Mouse (Mus musculus): ENCODE results near the gene Fam174a.

Fam174a gene

DNA sequence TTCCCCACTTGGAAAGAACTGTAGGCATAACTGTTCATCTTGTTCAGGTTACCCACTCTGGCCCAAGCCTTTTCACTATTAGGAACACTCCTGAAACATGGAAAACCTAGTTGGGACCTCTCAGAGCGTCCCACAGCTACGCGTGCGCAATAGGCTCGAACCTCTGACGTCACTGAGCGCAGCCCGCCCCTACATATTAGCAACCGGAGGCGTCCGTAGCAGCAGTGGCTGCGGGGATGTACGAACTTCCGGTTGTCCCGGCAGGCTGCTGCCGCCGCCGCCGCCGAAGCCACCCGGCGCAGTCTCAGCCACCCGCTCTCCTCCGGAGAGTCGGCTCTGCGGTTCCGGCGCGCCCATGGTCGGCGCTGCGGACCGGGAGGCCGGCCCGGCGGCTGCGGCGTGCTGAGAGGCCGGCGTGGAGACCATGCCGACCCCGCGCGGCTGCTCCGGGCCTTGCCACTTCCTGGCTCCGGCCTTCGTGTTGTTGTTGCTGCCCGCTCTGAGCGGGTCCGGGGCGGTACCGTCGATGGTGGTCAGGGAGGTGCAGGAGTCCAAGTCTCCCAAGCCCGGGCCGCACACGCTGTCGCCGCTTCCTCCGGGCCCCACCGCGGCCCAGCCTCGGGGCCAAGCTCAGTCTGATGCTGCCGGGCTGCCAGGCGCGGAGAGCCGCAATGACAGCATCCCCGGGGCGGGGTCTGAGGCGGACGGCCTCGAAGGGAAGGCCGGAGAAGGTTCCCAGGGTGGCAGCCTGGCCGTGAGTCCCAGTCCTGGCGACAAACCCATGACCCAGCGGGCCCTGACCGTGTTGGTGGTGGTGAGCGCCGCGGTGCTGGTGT, at the start of gene Fam174a:
Gene Fam174a (plus strand): TSS at position 231 of the 836 bp plus-strand sequence.
- DNase-seq (ENCODE audit: extremely low read depth, low read depth), result peak; percentile 85

DNA sequence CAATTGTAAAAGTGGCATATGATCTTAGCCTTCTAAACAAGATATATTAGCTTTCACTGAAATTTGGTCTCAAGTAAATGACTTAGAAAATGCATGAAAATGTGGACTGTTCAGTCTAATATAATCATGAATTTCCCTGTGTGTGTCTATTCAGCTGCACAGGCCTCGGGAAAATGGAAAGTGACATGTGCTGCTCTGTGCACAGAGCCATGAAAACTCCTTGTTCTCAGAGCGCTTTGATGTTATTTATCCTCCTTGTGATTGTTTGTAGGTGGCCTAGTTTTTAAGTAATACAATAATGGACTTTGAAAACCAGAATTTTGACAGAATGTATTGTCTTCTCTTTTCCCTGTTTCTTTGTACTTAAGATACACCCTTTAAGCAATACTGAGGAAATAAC, 49.6 kb upstream of the Fam174a start:
- no peak for DNase-seq (ENCODE audit: extremely low read depth, low read depth)

DNA sequence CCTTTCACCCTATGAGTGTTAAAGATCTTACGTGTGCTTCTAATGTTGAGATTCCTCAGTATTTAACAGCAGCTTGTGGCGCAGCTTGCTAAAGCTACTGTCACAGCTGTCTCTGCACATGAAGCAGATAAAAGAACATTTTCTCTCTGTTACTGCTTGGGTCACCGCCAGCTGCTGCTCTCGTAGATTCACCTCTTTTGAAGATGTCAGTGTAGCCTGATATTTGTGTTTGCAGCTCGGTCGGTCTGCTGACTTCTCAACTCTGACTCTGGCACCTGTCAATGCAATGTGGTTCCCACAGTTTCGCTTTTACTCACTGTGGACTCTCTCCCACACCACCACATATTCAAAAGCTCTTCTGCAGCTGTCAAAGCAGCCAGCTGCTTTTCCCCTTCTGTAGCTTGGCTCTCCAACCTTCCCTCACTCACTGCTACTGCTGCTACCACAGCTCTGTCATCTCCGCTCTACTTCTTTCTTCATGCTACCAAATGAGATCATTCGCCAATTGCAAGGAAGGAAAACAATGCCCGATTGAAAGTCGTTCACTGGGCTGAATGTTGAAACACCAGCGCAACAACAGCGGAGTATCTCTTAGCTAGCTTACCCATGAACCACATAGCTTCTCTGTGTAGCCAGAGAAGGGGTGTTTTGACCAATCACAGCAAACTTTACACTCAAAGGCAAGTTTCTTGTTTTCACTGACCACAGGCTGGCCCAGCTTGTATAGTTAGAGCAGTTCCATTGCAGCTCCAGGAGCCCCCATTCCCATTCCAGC, 45.3 kb upstream of the Fam174a start:
- DNase-seq (ENCODE audit: extremely low read depth, low read depth), result no peak

DNA sequence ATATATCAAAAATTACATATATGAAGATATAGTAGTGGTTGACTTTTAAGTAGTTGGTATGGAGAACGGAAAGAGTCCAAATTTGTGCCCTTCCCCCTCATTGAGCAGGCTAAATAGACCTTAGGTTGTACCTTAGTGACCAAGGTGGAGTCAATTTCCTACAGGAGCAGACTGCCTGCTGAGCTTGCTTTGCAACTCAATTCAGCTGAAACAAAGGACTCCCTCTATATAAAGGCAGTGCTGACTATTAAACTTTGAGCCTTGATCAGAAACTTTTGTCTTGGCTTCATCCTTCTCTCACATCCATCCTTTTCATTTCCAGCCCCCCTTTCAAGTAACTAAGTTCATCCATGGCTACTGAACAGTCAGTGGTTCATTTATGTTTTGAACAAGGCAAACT, 40.1 kb upstream of the Fam174a start:
- DNase-seq (ENCODE audit: extremely low read depth, low read depth), result no peak

DNA sequence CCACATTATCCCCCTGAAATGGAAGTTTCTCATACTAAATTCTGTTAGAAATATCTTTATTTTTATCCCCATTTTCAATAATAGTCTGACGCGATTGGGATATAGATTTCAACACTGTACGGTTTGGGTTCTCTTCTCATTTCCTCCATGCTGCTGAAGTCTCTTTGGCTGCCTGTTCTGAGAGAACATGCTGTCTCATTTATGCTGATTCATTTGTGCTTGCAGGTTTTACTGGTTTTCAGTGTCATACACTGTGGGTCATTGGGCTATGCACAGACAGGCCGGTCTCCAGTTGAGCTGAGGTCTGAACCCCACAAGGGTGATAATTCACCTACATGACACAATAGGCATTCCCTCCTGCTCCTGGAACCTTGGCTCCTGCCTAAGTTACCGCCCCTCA, 5.1 kb upstream of the Fam174a start:
- DNase-seq (ENCODE audit: extremely low read depth, low read depth), result no peak

DNA sequence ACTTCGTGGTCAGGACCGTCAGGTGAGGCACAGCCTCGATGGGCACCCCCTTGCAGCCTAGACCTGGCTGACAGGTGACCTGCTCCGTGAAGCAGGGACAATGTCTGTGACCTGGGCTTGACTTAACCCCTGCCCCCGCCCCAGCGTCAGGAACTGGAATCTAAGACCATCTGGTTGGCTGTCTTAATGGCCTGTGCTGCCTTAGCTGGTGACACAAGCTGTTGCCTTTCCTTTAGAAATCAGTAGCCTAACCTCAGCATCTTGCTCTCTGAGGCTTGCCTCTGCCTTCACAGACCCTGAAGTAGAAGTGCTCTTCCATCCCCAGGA, 769 bp downstream of the Fam174a start:
- peak; percentile 22 for DNase-seq (ENCODE audit: extremely low read depth, low read depth)

DNA sequence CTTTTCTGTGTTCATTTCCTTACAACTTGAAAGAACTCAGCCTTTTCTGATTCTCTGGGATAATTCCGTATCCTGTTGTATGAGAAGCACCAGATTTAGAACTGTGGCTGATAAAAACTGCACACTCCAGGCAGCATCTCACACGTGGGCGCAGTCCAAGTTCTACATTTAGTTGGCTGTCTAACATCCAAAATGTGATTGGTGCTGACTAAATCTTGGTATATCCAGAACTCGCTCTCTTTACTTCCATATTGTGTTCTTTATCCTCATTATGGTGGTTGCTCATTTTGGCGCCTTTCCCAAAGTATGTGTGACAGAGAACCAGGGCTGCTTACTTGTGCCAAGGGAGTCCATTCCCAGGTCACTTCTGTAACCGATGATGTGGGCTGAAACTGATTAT, 2.6 kb downstream of the Fam174a start:
- no peak for DNase-seq (ENCODE audit: extremely low read depth, low read depth)

DNA sequence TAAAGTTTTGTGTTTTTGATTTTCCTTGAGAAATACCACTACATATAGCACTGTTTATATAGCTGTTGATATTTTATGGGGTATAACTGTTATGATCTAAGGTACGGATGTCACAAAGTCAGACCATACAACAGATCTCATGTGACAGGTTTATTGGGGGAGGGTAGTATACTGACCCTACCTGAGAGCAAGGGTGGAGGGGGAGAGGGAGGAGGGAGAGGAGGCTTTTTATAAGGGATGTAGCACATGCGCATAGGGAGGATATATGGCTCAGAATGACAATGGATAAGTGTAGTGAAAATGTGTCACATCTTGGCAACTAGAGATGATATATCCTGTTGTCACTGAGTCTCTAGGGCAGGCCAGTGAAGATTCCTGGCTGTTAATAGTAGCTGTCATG, 8.8 kb downstream of the Fam174a start:
- DNase-seq (ENCODE audit: extremely low read depth, low read depth), result no peak

DNA sequence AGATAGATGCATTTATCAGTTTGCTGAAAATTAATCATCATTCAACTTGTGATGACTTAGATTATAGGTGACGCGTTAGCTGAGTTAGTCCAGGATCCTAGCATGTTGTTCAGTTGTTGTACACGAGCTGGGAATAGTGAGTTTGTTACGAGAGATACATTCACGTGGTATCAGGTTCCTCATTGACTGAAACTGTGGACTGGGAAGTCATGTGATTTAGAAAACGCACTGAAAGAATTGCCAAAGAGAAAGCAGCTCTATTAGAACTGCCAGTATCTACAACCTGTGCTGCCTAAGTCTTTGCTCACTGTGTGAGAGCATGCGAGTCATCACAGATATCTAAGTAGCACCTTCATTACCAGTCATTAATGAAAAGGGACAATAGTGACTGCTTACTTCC, 9.6 kb downstream of the Fam174a start:
- no peak for DNase-seq (ENCODE audit: extremely low read depth, low read depth)

DNA sequence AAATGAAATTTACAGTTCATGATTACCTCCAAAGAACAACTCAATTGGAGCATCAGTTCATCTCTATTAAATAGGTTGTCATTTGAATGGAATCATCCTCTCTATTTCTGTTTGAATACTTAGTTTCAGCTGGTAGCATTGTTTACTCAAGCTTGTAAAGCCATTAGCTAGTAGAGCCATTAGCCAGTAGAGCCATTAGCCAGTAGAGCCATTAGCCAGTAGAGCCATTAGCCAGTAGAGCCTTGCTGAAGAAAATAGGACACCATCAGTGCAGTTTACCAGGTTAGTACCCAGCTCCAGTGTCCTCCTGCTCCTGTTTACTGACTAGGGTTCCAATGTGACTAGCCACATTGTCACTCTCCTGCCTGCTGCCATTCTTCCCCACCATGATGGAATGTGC, 13.4 kb downstream of the Fam174a start:
- no peak for DNase-seq (ENCODE audit: extremely low read depth, low read depth)

DNA sequence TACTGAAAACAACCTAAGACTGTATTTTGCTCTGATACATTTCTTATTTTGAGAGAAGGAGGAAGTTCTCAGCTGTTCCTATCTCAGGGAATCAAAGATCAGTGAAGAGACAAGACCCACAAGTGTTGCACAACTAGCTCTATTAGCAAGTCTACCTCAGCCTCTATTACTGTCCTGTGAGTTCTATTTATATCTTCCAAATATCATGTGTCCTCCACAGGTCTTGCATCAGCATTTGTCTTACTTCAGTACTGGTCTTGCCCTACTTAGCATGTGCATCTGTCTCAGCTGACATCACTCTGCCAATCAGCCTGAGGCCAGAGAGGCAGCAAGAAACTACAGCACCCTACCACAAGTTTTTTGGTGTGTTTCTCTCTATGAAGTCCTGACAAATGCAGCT, 26.2 kb downstream of the Fam174a start:
- no peak for DNase-seq (ENCODE audit: extremely low read depth, low read depth)

DNA sequence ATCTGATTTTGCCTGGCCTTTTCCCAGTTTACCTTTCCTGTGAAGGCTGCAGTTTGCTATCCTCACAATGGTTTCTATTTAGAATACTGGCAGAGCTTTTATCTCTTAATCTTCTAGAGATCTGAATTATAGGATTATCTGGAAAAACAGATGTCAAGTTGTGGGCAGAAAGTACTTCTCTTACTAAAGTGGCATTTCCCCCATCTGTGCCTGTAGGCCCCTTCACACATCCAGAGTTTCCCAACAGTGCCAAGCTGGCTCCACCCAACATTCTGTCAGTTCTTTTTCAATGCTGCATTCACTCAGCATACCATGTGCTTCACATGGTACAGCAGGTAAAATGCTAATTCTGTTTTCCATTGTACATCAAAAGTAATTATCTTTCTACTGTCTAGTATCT, 28.8 kb downstream of the Fam174a start:
- DNase-seq (ENCODE audit: extremely low read depth, low read depth), result no peak

DNA sequence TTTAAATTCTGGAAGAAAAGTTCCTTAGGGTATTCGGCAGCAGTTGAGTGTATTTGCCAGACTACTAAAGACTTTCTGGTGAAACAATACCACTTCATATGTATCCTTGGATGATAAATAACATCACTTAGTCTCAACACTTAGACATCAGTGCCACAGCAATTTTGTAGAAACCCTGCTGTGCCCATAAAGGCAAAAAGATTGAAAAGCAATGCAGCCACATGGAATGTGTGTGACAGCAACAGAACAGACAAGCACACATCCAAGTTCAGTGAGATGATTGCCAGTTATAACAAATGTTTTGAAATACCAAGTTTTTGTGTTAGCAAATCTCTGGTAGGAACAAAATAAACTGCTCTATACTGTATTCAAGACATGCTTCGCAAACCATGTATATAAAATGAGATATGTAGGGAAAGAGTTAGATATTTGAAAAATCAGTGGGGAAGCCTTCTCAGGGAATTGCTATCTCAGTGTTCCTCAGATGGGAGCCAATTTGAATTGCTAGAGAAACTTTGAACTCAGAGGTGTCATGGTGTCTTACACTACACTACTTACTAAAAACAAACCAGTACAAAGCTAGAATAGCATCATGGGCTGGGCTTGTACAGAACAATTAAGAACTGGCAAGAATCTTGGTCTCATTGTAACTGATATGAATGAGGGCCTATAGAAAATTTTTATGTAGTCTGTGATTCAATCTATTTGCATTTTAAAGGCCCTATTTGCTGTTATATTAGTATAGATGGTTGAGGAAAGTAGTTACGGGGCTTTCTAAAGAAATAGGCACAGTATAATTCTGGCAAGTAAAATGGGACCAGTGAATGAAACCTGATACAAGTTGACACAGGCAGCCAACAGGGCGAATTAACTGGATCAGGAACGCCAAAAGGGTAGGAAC, 30.4 kb downstream of the Fam174a start:
- DNase-seq (ENCODE audit: extremely low read depth, low read depth), result no peak

DNA sequence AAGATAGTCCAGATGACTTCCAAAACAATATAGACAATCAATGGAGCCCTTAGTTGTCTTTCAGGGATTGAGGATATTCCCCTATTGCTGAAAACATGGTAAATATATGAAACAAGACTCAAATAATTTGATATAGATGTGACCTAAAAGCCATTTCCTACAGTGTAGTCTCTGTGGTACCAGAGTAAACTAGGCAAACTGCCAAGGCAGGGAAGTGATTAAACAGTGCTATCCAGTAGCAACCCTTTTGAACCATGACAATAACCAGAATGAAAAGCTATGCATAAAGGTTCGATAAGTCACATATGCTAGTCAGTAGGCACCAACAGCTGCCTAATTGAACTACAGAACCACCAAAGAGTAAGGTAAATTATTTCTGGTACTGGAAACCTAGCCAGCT, 40.7 kb downstream of the Fam174a start:
- DNase-seq (ENCODE audit: extremely low read depth, low read depth), result no peak

DNA sequence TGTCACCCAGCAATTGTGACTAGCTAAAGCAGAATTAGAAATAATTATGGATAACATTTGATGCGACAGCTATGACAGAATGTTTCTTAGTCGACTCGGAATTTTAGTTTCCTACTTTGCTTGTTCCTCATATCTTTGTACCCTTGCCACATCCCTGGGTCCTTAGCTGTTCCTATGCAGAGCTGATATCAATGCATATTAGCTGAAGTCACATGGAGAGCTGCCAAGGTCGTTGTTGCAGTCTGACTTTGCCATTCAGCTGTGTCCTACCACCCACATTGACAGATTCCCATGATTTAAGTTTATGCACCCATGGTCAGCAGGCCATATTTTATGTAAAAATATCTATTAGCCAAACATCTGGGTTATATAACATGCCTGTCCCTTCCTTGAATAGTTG, 43.5 kb downstream of the Fam174a start:
- DNase-seq (ENCODE audit: extremely low read depth, low read depth), result no peak

DNA sequence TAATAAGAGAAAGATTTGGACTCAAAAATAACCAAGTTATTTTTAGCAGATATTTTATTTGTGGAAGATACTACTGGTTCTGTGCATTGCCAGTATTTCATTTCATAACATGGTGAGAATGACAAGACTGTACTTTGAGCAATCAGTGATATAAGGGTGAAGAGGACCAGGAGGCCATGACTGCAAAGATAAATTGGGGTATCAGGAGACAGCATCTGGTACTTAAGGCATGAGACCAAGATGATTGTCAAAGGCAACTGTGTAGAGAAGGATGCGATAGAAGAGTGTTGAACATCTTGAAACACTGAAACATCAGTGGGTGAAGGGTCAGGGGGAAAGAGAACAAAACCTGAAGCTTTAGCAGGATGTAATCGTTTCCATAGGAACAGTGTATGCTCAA, 50.3 kb downstream of the Fam174a start:
- no peak for DNase-seq (ENCODE audit: extremely low read depth, low read depth)

DNA sequence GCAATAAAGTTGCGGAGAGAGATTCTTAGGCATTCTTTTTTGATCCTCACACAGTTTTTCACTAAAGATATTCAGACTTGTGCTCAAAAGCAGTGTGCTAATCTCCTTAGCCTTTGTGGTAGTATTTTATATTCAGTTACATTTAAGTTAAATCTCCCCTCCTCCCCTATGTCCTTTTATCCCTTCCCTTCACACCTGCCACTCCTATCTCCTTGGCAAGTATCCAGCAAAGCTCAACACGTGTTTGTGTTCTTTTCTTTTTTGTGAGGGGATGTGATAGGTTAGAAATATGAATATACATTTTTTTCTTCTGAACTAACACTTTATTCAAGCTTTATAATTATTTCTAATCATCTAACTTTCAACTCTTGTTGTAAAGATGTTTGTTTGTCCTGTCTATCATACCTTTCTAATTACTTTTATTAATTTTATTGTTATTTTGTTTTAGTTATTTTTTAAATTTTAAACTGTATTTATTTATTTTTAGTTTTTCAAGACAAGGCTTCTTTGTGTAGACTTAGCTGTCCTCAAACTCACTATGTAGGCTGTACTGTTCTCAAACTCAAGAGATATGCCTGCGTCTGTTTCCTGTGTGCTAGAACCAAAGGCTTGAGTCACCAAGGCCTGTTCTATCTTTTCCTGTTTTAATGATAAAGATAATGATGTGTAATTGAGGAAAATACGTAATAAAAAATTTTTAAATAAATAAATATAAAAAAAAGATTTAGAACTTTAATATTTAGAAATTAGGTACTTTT, 53.4 kb downstream of the Fam174a start:
- DNase-seq (ENCODE audit: extremely low read depth, low read depth), result peak; percentile 2

DNA sequence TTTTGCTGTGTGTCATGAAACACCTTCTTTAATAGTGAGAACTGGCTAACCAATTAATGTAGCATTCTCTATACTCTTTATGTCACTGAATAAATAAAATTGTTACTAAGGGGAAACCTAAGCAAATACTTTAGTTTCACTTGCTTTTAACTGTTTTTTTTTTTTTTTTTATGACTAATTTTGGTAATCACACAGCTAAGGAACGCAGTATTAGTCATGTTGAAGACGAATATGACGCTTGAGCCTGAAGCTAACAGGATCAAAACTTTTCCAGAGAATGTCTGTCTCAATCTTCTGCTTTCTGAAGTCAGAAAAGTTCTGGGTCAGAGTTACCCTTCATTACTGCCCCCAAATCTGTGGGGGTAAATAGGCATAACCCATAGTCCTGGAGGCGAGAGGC, 54.3 kb downstream of the Fam174a start:
- DNase-seq (ENCODE audit: extremely low read depth, low read depth), result no peak

DNA sequence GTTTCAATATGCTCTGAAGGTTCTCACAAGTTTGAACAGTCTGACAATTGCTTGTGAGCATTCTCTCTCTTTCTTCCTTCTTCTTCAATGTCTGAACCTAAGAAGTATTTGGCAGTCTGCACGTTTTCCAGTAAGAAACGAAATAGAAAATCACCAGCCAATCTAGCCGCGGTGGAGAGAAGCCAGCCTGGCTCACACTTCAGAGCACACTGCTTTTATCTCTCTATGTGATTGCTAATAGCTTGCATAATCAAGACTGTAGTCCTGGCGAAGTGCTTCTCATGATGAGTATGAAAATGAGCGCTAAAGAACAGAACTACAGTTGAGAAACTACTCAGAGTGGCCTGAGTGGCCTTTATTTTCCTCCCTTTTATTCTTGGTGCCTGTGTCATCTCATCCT, 62.0 kb downstream of the Fam174a start:
- DNase-seq (ENCODE audit: extremely low read depth, low read depth), result no peak

DNA sequence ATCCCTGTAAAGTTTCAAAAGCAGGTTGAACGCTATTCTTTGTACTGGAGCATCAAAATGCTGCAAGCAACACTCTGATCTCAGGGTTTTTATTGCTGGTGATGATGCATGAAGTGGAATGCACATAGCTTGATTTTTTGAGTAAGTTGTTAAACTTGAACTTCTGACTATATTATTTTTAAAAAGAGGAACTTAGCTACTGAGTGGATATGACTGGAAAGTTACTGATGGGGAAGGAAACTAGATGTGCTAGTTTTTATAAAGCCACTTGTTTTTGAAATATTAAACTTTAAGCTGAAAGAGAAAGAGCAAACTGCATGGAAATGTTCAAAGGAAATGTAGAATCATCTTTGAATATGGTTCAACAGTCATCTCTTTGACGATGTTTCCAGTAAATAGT, 67.6 kb downstream of the Fam174a start:
- DNase-seq (ENCODE audit: extremely low read depth, low read depth), result no peak
